Comparison of ENCODE assay signal across 18 mouse cellular contexts in genomic region chr13:25700965-25701364, GRCm38 (mm10).
A peak's percentile ranks its signal among the peaks of the same experiment; 100 is the strongest.
DNase-seq lines count a peak whose midpoint lies in the region; ATAC-seq lines count a peak whose summit lies in the region.
"Had no signal": no experiment of that assay in that cellular context is flagged by ENCODE, and none has a peak within 500 bp of the region (broad histone marks: within the 10 kb centered on the region; RNA-seq: fewer than 3 reads in every experiment).

No protein-coding gene starts in this region.

- H3K27me3 ChIP-seq in hindbrain, embryonic 16.5 days (replicated peaks; ENCODE audit: control insufficient read depth, insufficient read depth, low read length), result no peaks in the 10 kb centered on the region
- no peaks in the 10 kb centered on the region for H3K27me3 ChIP-seq in hindbrain, embryonic 12.5 days
- H3K27me3 ChIP-seq in neural tube, embryonic 13.5 days, result no peaks in the 10 kb centered on the region
- H3K27me3 ChIP-seq: forebrain, embryonic 13.5 days; heart, embryonic 15.5 days had no signal

- 0 out of 2 replicates have a peak, but pooled peaks have one; percentile 34 for ATAC-seq in hindbrain, embryonic 16.5 days
- no peak for ATAC-seq in hindbrain, embryonic 12.5 days (ENCODE audit: low FRiP score)
- peak; percentile 50; the same call in 1 of the 2 replicates for ATAC-seq in neural tube, embryonic 13.5 days (ENCODE audit: low read depth)
- ATAC-seq: forebrain, embryonic 13.5 days; forebrain, postnatal 0 days had no signal

- WGBS in hindbrain, embryonic 16.5 days, result 40% methylated on average over 4 of the region's 4 CpGs
- 55% methylated on average over 4 of the region's 4 CpGs for WGBS in hindbrain, embryonic 12.5 days
- 29% methylated on average over 4 of the region's 4 CpGs for WGBS in neural tube, embryonic 13.5 days

- H3K36me3 ChIP-seq in hindbrain, embryonic 16.5 days (ENCODE audit: control insufficient read depth, insufficient read depth, low read length), result no peaks in the 10 kb centered on the region
- H3K36me3 ChIP-seq in hindbrain, embryonic 12.5 days, result no peaks in the 10 kb centered on the region
- H3K36me3 ChIP-seq in neural tube, embryonic 13.5 days, result no peaks in the 10 kb centered on the region
- H3K36me3 ChIP-seq: embryonic facial prominence, embryonic 10.5 days; heart, embryonic 15.5 days had no signal

- H3K9me3 ChIP-seq in hindbrain, embryonic 16.5 days (ENCODE audit: control insufficient read depth, low read length), result no peaks in the 10 kb centered on the region
- no peaks in the 10 kb centered on the region for H3K9me3 ChIP-seq in hindbrain, embryonic 12.5 days (replicated peaks)
- H3K9me3 ChIP-seq in neural tube, embryonic 13.5 days, result no peaks in the 10 kb centered on the region
- H3K9me3 ChIP-seq: embryonic facial prominence, embryonic 10.5 days; forebrain, embryonic 13.5 days; heart, embryonic 15.5 days had no signal

- no peak overlapping the region for H3K4me2 ChIP-seq in hindbrain, embryonic 16.5 days (ENCODE audit: low read length)
- H3K4me2 ChIP-seq in hindbrain, embryonic 12.5 days (replicated peaks), result no peak overlapping the region
- no peak overlapping the region for H3K4me2 ChIP-seq in neural tube, embryonic 13.5 days
- H3K4me2 ChIP-seq: forebrain, embryonic 13.5 days; heart, embryonic 11.5 days; heart, embryonic 15.5 days had no signal

- H3K4me1 ChIP-seq in hindbrain, embryonic 16.5 days (ENCODE audit: control insufficient read depth, insufficient read depth, low read depth, low read length), result no peaks in the 10 kb centered on the region
- H3K4me1 ChIP-seq in hindbrain, embryonic 12.5 days, result no peaks in the 10 kb centered on the region
- H3K4me1 ChIP-seq in neural tube, embryonic 13.5 days (replicated peaks), result peaks cover 15% of the 10 kb centered on the region
- H3K4me1 ChIP-seq: embryonic facial prominence, embryonic 10.5 days; forebrain, embryonic 13.5 days; heart, embryonic 15.5 days had no signal

- no peak overlapping the region for H3K4me3 ChIP-seq in hindbrain, embryonic 16.5 days (ENCODE audit: low read length)
- no peak overlapping the region for H3K4me3 ChIP-seq in hindbrain, embryonic 12.5 days
- no peak overlapping the region for H3K4me3 ChIP-seq in neural tube, embryonic 13.5 days
- H3K4me3 ChIP-seq: embryonic facial prominence, embryonic 10.5 days; forebrain, embryonic 13.5 days; heart, adult 2 months; heart, embryonic 15.5 days had no signal

- no peak overlapping the region for H3K27ac ChIP-seq in hindbrain, embryonic 16.5 days (ENCODE audit: low read depth, low read length)
- no peak overlapping the region for H3K27ac ChIP-seq in hindbrain, embryonic 12.5 days
- peak overlapping the region; percentile 2; the same call in 1 of the 2 replicates for H3K27ac ChIP-seq in neural tube, embryonic 13.5 days (replicated peaks)
- H3K27ac ChIP-seq: embryonic facial prominence, embryonic 10.5 days; forebrain, embryonic 13.5 days; heart, adult 2 months; heart, embryonic 15.5 days had no signal

- no peak overlapping the region for H3K9ac ChIP-seq in hindbrain, embryonic 16.5 days (ENCODE audit: low read depth, low read length)
- no peak overlapping the region for H3K9ac ChIP-seq in hindbrain, embryonic 12.5 days
- H3K9ac ChIP-seq in neural tube, embryonic 13.5 days, result no peak overlapping the region
- H3K9ac ChIP-seq: forebrain, embryonic 13.5 days; forebrain, postnatal 0 days; heart, embryonic 15.5 days had no signal

- no peak for DNase-seq in neural tube, embryonic 10.5 days (ENCODE audit: extremely low spot score, low spot score)
- peak; percentile 25 for DNase-seq in retina, embryonic 14.5 days (ENCODE audit: low spot score)
- DNase-seq in lung, postnatal 14 days, result no peak
- DNase-seq: adrenal gland, adult 2 months; adrenal gland, postnatal 25 days; cerebellum, adult 2 months; cerebellum, postnatal 10 days; forebrain, postnatal 0 days; gastrocnemius, postnatal 14 days; heart, adult 2 months; heart, postnatal 14 days had no signal
